Mouse (Mus musculus): Measurements from ENCODE around the gene Slc2a8. TPM values are rescaled to one million over a fixed set of nuclear protein-coding genes. Genes with fewer than 3 reads are reported as not detected.

Gene Slc2a8
- polyA plus RNA-seq, 1 experiment: 20.7 TPM

DNA sequence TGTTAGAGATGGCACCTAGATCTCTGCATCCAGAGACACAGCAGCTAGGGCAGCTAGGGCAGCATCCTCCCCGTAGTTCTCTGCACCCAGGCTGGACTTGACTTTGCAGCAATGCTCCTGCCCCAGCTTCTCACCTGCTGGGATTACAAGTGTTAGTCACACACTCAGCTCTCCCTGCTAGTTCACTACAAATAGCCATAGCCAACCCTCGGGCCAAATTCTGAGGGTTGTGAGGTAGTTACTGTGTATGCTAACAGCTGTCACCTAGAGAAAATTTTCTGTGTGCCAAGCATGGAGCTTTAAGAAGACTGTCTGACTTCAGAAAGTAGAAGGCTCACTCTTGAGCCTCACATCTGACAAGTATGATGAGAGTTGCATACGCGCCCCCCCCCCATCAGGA lies 15.9 kb upstream of the Slc2a8 start:
- TF ChIP-seq CTCF (IDR thresholded peaks at IDR 0.05; ENCODE audit: low read depth, low read length): no peak
- no peak for TF ChIP-seq POLR2A (IDR thresholded peaks at IDR 0.05; ENCODE audit: borderline replicate concordance, low read depth, low read length)
- Histone ChIP-seq H3K4me3 (ENCODE audit: insufficient read depth, low read length) (no peak overlapping the region), H3K4me1 (ENCODE audit: control insufficient read depth, insufficient read depth, low read length) (peaks cover under 1% of the 10 kb centered on the region), H3K27ac (ENCODE audit: insufficient read depth, low read depth, low read length) (no peak overlapping the region)

- Histone ChIP-seq H3K4me3 (ENCODE audit: insufficient read depth, low read length) (no peak overlapping the region), H3K27ac (ENCODE audit: insufficient read depth, low read depth, low read length) (no peak overlapping the region), H3K4me1 (ENCODE audit: control insufficient read depth, insufficient read depth, low read length) (peaks cover 7% of the 10 kb centered on the region)
- no peak for TF ChIP-seq CTCF (IDR thresholded peaks at IDR 0.05; ENCODE audit: low read depth, low read length)
- TF ChIP-seq POLR2A (IDR thresholded peaks at IDR 0.05; ENCODE audit: borderline replicate concordance, low read depth, low read length): no peak
Measured at GRCm38 (mm10) chr2:32997081-32997480, 15.2 kb upstream of the Slc2a8 start.

DNA sequence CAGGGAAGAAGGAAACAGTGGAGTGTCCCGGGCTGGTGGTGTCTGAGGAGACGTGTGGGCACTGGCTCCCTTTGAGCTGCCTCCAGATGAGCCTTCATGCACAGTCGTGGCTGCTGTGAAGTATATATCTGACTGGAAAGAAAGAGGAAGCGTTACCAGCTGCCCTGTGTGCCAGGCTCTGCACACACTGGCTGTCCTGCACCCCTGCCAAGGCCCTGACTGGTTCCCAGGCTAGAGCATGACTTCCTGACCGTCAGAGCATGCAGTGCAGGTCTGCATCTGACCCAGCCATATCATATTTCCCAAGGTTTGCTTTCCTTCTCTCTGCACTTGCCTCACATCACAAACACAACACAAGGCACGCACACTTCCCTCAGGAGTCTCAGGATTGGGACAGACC lies 10.2 kb upstream of the Slc2a8 start:
- no peak for TF ChIP-seq POLR2A (IDR thresholded peaks at IDR 0.05; ENCODE audit: borderline replicate concordance, low read depth, low read length)
- Histone ChIP-seq H3K27ac (ENCODE audit: insufficient read depth, low read depth, low read length) (peak overlapping the region; percentile 52), H3K4me1 (ENCODE audit: control insufficient read depth, insufficient read depth, low read length) (peaks cover 22% of the 10 kb centered on the region), H3K4me3 (ENCODE audit: insufficient read depth, low read length) (no peak overlapping the region)

GRCm38 (mm10) chr2:32990167-32990832 lies 8.4 kb upstream of the Slc2a8 start:
- H3K27ac ChIP-seq (ENCODE audit: insufficient read depth, low read depth, low read length): no peak overlapping the region
- H3K4me1 ChIP-seq (ENCODE audit: control insufficient read depth, insufficient read depth, low read length): peaks cover 22% of the 10 kb centered on the region
- no peak for TF ChIP-seq POLR2A (IDR thresholded peaks at IDR 0.05; ENCODE audit: borderline replicate concordance, low read depth, low read length)
- TF ChIP-seq CTCF (IDR thresholded peaks at IDR 0.05; ENCODE audit: low read depth, low read length): peak; percentile 43
- H3K4me3 ChIP-seq (ENCODE audit: insufficient read depth, low read length): no peak overlapping the region

DNA sequence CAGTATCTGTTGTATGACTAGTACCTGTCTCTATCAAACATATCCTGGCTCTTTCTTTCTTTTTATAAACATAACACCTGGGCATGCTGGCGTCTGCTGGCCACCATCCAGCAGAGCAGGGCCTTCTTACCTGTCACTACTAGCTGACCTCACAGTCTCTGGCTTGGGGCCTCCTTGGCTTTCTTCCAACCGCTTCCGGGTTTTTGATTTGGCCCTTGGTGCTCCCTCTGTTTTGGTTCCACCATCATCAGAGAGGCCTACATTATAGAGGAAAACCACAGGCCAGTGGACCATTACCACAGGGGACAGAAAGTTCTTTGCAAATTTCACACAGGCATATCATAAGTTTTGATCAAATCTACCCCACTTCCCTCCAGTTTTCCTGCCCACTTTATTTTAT lies 7.5 kb upstream of the Slc2a8 start:
- H3K4me1 ChIP-seq (ENCODE audit: control insufficient read depth, insufficient read depth, low read length): peaks cover 28% of the 10 kb centered on the region
- H3K4me3 ChIP-seq (ENCODE audit: insufficient read depth, low read length): no peak overlapping the region
- TF ChIP-seq POLR2A (IDR thresholded peaks at IDR 0.05; ENCODE audit: borderline replicate concordance, low read depth, low read length): no peak
- no peak for TF ChIP-seq CTCF (IDR thresholded peaks at IDR 0.05; ENCODE audit: low read depth, low read length)
- no peak overlapping the region for H3K27ac ChIP-seq (ENCODE audit: insufficient read depth, low read depth, low read length)

DNA sequence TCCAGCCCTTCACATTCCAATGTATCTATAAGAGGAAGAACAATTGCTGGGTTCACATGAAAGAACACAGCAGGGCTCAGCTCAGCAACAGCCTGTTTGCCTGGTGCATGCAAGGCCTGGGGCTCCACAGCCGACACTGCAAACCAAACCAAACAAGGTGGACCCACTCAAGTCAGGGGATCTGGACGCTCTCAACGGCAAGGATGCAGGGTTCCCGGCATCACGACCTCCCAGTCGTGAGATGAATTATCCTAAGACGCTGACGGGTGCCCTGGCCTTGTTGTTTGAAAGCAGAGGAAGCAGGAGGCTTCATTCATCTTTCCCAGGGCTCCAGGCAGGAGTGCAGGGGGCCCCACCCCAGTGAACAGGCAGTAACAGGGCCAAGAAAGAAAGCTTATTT lies 4.0 kb upstream of the Slc2a8 start:
- Histone ChIP-seq H3K27ac (ENCODE audit: insufficient read depth, low read depth, low read length) (no peak overlapping the region), H3K4me1 (ENCODE audit: control insufficient read depth, insufficient read depth, low read length) (peaks cover 16% of the 10 kb centered on the region), H3K4me3 (ENCODE audit: insufficient read depth, low read length) (no peak overlapping the region)
- TF ChIP-seq CTCF (IDR thresholded peaks at IDR 0.05; ENCODE audit: low read depth, low read length) (no peak), POLR2A (IDR thresholded peaks at IDR 0.05; ENCODE audit: borderline replicate concordance, low read depth, low read length) (no peak)

- TF ChIP-seq CTCF (IDR thresholded peaks at IDR 0.05; ENCODE audit: low read depth, low read length) (no peak), POLR2A (IDR thresholded peaks at IDR 0.05; ENCODE audit: borderline replicate concordance, low read depth, low read length) (no peak)
- no peak overlapping the region for H3K4me3 ChIP-seq (ENCODE audit: insufficient read depth, low read length)
- H3K4me1 ChIP-seq (ENCODE audit: control insufficient read depth, insufficient read depth, low read length): peaks cover 13% of the 10 kb centered on the region
- no peak overlapping the region for H3K27ac ChIP-seq (ENCODE audit: insufficient read depth, low read depth, low read length)
Measured at GRCm38 (mm10) chr2:32983617-32984016, 1.7 kb upstream of the Slc2a8 start.

DNA sequence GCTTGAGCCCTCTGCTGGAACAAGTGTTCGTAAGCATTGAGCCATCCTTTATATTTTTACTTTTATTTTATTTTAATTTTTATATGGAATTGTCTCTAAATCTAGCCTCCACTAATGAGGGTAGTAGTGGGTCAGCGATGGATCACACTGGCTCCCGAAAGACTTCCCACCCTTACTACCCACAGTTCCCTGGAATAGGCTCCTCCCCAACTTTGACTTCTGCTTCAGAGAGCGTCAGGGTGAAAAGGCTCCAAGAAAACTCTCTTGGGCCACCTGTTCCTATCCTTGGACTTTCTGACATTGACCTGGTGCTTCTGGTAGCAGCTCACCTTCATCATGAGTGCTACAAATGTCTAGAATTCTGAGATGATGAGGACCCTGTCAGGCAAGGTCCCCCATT lies 817 bp upstream of the Slc2a8 start:
- no peak for TF ChIP-seq POLR2A (IDR thresholded peaks at IDR 0.05; ENCODE audit: borderline replicate concordance, low read depth, low read length)
- TF ChIP-seq CTCF (IDR thresholded peaks at IDR 0.05; ENCODE audit: low read depth, low read length): no peak
- H3K27ac ChIP-seq (ENCODE audit: insufficient read depth, low read depth, low read length): peak overlapping the region; percentile 30; the same call in 1 of the 2 replicates
- peak overlapping the region; percentile 60 for H3K4me3 ChIP-seq (ENCODE audit: insufficient read depth, low read length)
- peaks cover 13% of the 10 kb centered on the region for H3K4me1 ChIP-seq (ENCODE audit: control insufficient read depth, insufficient read depth, low read length)

DNA sequence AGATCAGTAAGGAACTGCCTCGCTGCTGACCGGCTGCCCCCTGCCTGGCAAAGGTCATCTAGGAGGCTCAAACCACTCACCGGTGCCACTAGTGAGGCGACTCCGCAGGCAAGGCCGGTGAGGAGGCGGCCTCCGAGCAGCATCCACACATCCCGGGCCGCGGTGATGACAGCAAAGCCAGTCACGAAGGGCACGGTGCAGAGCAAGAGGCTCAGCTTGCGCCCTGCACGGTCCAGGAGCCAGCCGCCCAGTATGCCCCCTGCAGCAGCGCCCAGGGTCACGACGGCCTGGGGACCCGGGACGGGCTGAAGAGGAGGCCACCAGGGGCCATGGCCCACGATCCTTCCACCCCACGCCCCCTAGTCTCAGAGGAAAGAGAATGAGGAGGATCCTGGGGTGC lies 602 bp downstream of the Slc2a8 start:
- H3K27ac ChIP-seq (ENCODE audit: insufficient read depth, low read depth, low read length): no peak overlapping the region
- peak overlapping the region; percentile 80 for H3K4me3 ChIP-seq (ENCODE audit: insufficient read depth, low read length)
- TF ChIP-seq POLR2A (IDR thresholded peaks at IDR 0.05; ENCODE audit: borderline replicate concordance, low read depth, low read length): no peak
- no peak for TF ChIP-seq CTCF (IDR thresholded peaks at IDR 0.05; ENCODE audit: low read depth, low read length)
- peaks cover 13% of the 10 kb centered on the region for H3K4me1 ChIP-seq (ENCODE audit: control insufficient read depth, insufficient read depth, low read length)

DNA sequence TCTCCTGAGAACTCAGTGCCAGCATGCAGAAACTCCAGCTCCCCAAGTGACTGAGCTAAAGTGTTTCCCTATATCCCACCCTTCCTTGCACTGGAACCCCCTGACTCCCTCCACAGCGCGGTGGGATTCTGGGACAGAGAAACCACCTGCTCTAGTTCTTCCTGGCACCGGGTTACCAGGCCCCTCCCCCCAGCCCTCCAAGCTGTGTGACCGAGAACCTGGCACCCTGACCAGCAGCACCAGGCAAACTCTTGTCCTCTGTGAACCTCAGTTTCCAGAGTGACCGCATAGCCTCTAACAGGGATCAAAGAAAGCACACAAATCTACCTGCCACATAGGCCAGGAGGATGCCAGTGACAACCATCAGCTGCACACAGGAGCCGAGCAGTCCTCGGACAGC lies 2.2 kb downstream of the Slc2a8 start:
- Histone ChIP-seq H3K4me1 (ENCODE audit: control insufficient read depth, insufficient read depth, low read length) (peaks cover 10% of the 10 kb centered on the region), H3K4me3 (ENCODE audit: insufficient read depth, low read length) (no peak overlapping the region), H3K27ac (ENCODE audit: insufficient read depth, low read depth, low read length) (no peak overlapping the region)
- no peak for TF ChIP-seq CTCF (IDR thresholded peaks at IDR 0.05; ENCODE audit: low read depth, low read length)
- TF ChIP-seq POLR2A (IDR thresholded peaks at IDR 0.05; ENCODE audit: borderline replicate concordance, low read depth, low read length): no peak

All from bone marrow macrophage, adult 2 months (primary cell).